Comparison of ENCODE assay signal across 7 mouse cellular contexts in genomic region chr9:57659774-57660173, GRCm38 (mm10). TPM values are rescaled to one million over a fixed set of nuclear protein-coding genes. Genes with fewer than 3 reads are reported as not detected.
DNase-seq lines count a peak whose midpoint lies in the region; ATAC-seq and TF ChIP-seq lines count a peak whose summit lies in the region.

No protein-coding gene starts in this region.

- no peaks in the 10 kb centered on the region for H3K36me3 ChIP-seq in lung, embryonic 16.5 days (ENCODE audit: control insufficient read depth, insufficient read depth, low read length)

- peaks cover 6% of the 10 kb centered on the region for H3K4me1 ChIP-seq in lung, embryonic 16.5 days (replicated peaks; ENCODE audit: control insufficient read depth, insufficient read depth, low read length)

- no peak for TF ChIP-seq POLR2A in brain, embryonic 14.5 days (IDR thresholded peaks at IDR 0.05; ENCODE audit: borderline replicate concordance, extremely low read depth, insufficient read depth, insufficient read length, poor library complexity, severe bottlenecking)

- intact Hi-C loops in heart, postnatal 25 days (cut with DNase I) = loop anchor here (1.0 to 5.0 kb wide), 4 partner anchors 48 to 339 kb away; partner anchors contain the start of genes Cox5a and Edc3

- no peak overlapping the region for H3K9ac ChIP-seq in lung, embryonic 16.5 days (ENCODE audit: low read length)

- no peak overlapping the region for H3K4me2 ChIP-seq in lung, embryonic 16.5 days (ENCODE audit: low read depth, low read length)

- peak; percentile 81 for DNase-seq in MN1 (ENCODE audit: low spot score)
- DNase-seq in brain, embryonic 14.5 days (ENCODE audit: low read depth) = peak; percentile 85
- peak; percentile 55 for DNase-seq in heart, postnatal 25 days (ENCODE audit: low spot score)
- DNase-seq in layer of hippocampus, adult 2 months (ENCODE audit: low spot score in 2 of 2) = peak; percentile 83 to 84
- DNase-seq in right cerebral cortex, postnatal 14 days = peak; percentile 73

- H3K27ac ChIP-seq in layer of hippocampus, adult 2 months = no peak overlapping the region
- no peak overlapping the region for H3K27ac ChIP-seq in lung, embryonic 16.5 days (ENCODE audit: low read length)

- WGBS in lung, embryonic 16.5 days = 22% methylated on average over 4 of the region's 4 CpGs

- ATAC-seq in erythroid progenitor cell, adult 5-6 weeks (replicated peaks; ENCODE audit: low FRiP score, poor library complexity, severe bottlenecking) = peak; percentile 72; the same call in 1 of the 2 replicates
- peak; percentile 63; the same call in 1 of the 2 replicates for ATAC-seq in lung, embryonic 16.5 days (ENCODE audit: low read depth)

- no peaks in the 10 kb centered on the region for H3K27me3 ChIP-seq in lung, embryonic 16.5 days (ENCODE audit: control insufficient read depth, insufficient read depth, low read depth, low read length)

- no peak overlapping the region for H3K4me3 ChIP-seq in layer of hippocampus, adult 2 months
- H3K4me3 ChIP-seq in lung, embryonic 16.5 days (ENCODE audit: low read length) = no peak overlapping the region

- no peaks in the 10 kb centered on the region for H3K9me3 ChIP-seq in lung, embryonic 16.5 days (ENCODE audit: control insufficient read depth, low read length)

- peak; percentile 72 for TF ChIP-seq CTCF in brain, embryonic 14.5 days (IDR thresholded peaks at IDR 0.05; ENCODE audit: borderline replicate concordance, extremely low read depth, insufficient read depth, insufficient read length)
- peak; percentile 92 for TF ChIP-seq CTCF in layer of hippocampus, adult 2 months (conservative IDR thresholded peaks at IDR 0.05)

RNA-seq across cellular contexts. Expression of gene Csk, which starts 6.3 kb away (rescaled TPM):
- 84.6 and 138 TPM in 2 replicates for polyA plus RNA-seq in brain, embryonic 14.5 days (2012; rRNA removed)
- 34.6 and 46.1 TPM in 2 replicates for total RNA-seq in erythroid progenitor cell, adult 5-6 weeks (2015; ENCODE audit: low replicate concordance)
- 46.2 and 46.5 TPM in 2 replicates for total RNA-seq in erythroid progenitor cell, adult 5-6 weeks (2017; ENCODE audit: low replicate concordance)
- total RNA-seq in heart, postnatal 25 days (2021) = 10 to 100 TPM; 23.5 to 27.4 TPM
- 10 to 100 TPM; 34.7 to 37.5 TPM for total RNA-seq in layer of hippocampus, adult 2 months (2021)
- polyA plus RNA-seq in lung, embryonic 16.5 days (2015; fragmentation: Nextera tagmentation; extraction: Ambion mirVana) = 25.5 and 27.8 TPM in 2 replicates

RNA-seq across cellular contexts. Expression of gene Cyp1a2, which starts 23.7 kb away (rescaled TPM):
- not detected in 2 replicates for polyA plus RNA-seq in brain, embryonic 14.5 days (2012; rRNA removed)
- total RNA-seq in erythroid progenitor cell, adult 5-6 weeks (2015; ENCODE audit: low replicate concordance) = not detected in 2 replicates
- not detected in 2 replicates for total RNA-seq in erythroid progenitor cell, adult 5-6 weeks (2017; ENCODE audit: low replicate concordance)
- not detected for total RNA-seq in heart, postnatal 25 days (2021)
- total RNA-seq in layer of hippocampus, adult 2 months (2021) = not detected
- polyA plus RNA-seq in lung, embryonic 16.5 days (2015; fragmentation: Nextera tagmentation; extraction: Ambion mirVana) = not detected in 2 replicates

RNA-seq across cellular contexts. Expression of gene Cyp1a1, which starts 28.0 kb away (rescaled TPM):
- 0.13 and 0.14 TPM in 2 replicates for polyA plus RNA-seq in brain, embryonic 14.5 days (2012; rRNA removed)
- not detected in 2 replicates for total RNA-seq in erythroid progenitor cell, adult 5-6 weeks (2015; ENCODE audit: low replicate concordance)
- not detected in 2 replicates for total RNA-seq in erythroid progenitor cell, adult 5-6 weeks (2017; ENCODE audit: low replicate concordance)
- under 1 TPM in 1 of 2 experiments, not detected in 1; 0.08 TPM for total RNA-seq in heart, postnatal 25 days (2021)
- total RNA-seq in layer of hippocampus, adult 2 months (2021) = under 1 TPM in 1 of 2 experiments, not detected in 1; 0.12 TPM
- polyA plus RNA-seq in lung, embryonic 16.5 days (2015; fragmentation: Nextera tagmentation; extraction: Ambion mirVana) = 0.13 TPM in 1 of 2 replicates, not detected in the other

RNA-seq across cellular contexts. Expression of gene Lman1l, which starts 39.2 kb away (rescaled TPM):
- polyA plus RNA-seq in brain, embryonic 14.5 days (2012; rRNA removed) = 0.04 and 0.12 TPM in 2 replicates
- total RNA-seq in erythroid progenitor cell, adult 5-6 weeks (2015; ENCODE audit: low replicate concordance) = not detected in 2 replicates
- total RNA-seq in erythroid progenitor cell, adult 5-6 weeks (2017; ENCODE audit: low replicate concordance) = not detected in 2 replicates
- total RNA-seq in heart, postnatal 25 days (2021) = not detected
- not detected for total RNA-seq in layer of hippocampus, adult 2 months (2021)
- not detected in 2 replicates for polyA plus RNA-seq in lung, embryonic 16.5 days (2015; fragmentation: Nextera tagmentation; extraction: Ambion mirVana)

RNA-seq across cellular contexts. Expression of gene Edc3, which starts 48.6 kb away (rescaled TPM):
- polyA plus RNA-seq in brain, embryonic 14.5 days (2012; rRNA removed) = 24.1 and 27.0 TPM in 2 replicates
- 5.8 and 7.5 TPM in 2 replicates for total RNA-seq in erythroid progenitor cell, adult 5-6 weeks (2015; ENCODE audit: low replicate concordance)
- 2.8 and 8.6 TPM in 2 replicates for total RNA-seq in erythroid progenitor cell, adult 5-6 weeks (2017; ENCODE audit: low replicate concordance)
- total RNA-seq in heart, postnatal 25 days (2021) = 1 to 10 TPM; 4.9 to 7.0 TPM
- total RNA-seq in layer of hippocampus, adult 2 months (2021) = 10 to 100 TPM; 13.2 to 14.1 TPM
- polyA plus RNA-seq in lung, embryonic 16.5 days (2015; fragmentation: Nextera tagmentation; extraction: Ambion mirVana) = 31.1 TPM in 2 replicates
